Mouse (Mus musculus): Measurements from ENCODE around the gene Fbxo24.

DNA sequence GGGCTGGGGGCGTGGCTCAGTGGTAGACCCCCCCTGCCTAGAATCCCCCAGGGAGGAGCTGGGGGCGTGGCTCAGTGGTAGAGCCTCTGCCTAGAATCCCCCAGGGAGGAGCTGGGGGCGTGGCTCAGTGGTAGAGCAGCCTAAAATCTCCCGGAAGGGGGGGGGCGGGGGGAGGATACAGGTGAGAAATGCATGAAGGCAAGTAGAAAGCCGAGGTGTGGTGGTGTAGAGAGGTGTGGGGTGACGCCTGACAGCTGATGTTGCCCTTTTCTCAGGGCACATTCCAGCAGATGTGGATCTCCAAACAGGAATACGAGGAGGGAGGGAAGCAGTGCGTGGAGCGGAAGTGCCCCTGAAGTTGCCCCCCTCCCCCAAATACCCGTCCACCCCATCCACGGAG is 59.8 kb downstream of the Fbxo24 start:
- TF ChIP-seq CTCF (conservative IDR thresholded peaks at IDR 0.05 in 1 of 2, IDR thresholded peaks at IDR 0.05 in 1 of 2; ENCODE audit: low read depth in 2 of 2, low read length in 2 of 2) (no peak), ZC3H11A (IDR thresholded peaks at IDR 0.05; ENCODE audit: low read depth, low read length) (no peak), MAX (IDR thresholded peaks at IDR 0.05; ENCODE audit: low read length) (no peak), MEF2A (IDR thresholded peaks at IDR 0.05; ENCODE audit: borderline replicate concordance, low read depth, low read length) (no peak), POLR2A (IDR thresholded peaks at IDR 0.05; ENCODE audit: low read depth, low read length) (no peak)

All from CH12.LX (cell line).